Mouse (Mus musculus): ENCODE results near the gene Syngr4.

DNA sequence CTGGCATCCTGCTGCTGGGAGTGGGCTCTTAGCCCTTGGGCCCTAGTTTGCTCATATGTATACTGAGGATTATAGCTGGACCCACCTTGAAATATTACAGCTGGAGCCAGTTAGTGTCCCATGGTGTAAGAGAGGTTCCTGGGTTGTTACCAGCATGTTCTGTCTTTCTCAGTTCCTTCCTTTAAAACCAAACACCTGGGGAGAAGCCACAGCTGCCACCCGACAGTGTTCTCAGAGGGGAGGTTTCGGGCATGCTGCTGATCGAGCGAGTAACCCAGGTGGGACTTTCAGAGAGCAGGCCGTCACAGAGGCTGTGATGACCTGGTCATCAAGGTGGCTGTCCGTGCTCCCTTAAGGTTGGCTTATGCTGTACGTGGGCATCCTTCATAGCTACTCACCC lies 19.6 kb downstream of the Syngr4 start:
- TF ChIP-seq CTCF (IDR thresholded peaks at IDR 0.05; ENCODE audit: extremely low read depth, insufficient read length, insufficient replicate concordance, low read depth, low read length) (no peak), POLR2A (IDR thresholded peaks at IDR 0.05; ENCODE audit: low read depth, low read length) (no peak)

Data from small intestine, adult 2 months (tissue).